Mouse (Mus musculus) forebrain, embryonic 15.5 days (tissue): ENCODE measurements around the gene Tmem120b. TPM values are rescaled to one million over a fixed set of nuclear protein-coding genes. Genes with fewer than 3 reads are reported as not detected.
A peak's percentile ranks its signal among the peaks of the same experiment; 100 is the strongest.

Source experiments
- ATAC-seq: fragments of 200-750 bp; cut with Nextera tagmentation; replicated peaks from 2 replicates; pipeline ENCODE4 v1.8.0; 2017; ENCODE audit warnings: mild to moderate bottlenecking, moderate TSS enrichment, moderate library complexity
- H3K27ac ChIP-seq: fragments of 300-500 bp; sonication (generic); replicated peaks from 2 replicates; pipeline ENCODE4 v1.5.1; 2015; ENCODE audit warnings: mild to moderate bottlenecking, inconsistent platforms
- H3K27me3 ChIP-seq: fragments of 300-500 bp; sonication (generic); 2 replicates; pipeline ENCODE4 v1.6.1; 2015; ENCODE audit warnings: inconsistent platforms
- H3K36me3 ChIP-seq: fragments of 300-500 bp; sonication (generic); 2 replicates; pipeline ENCODE4 v1.6.1; 2015; ENCODE audit warnings: mild to moderate bottlenecking, inconsistent platforms
- H3K4me1 ChIP-seq: fragments of 300-500 bp; sonication (generic); 2 replicates; pipeline ENCODE4 v1.6.1; 2015; ENCODE audit warnings: inconsistent platforms
- H3K4me2 ChIP-seq: fragments of 300-500 bp; sonication (generic); replicated peaks from 2 replicates; pipeline ENCODE4 v1.6.1; 2015; ENCODE audit warnings: mild to moderate bottlenecking, inconsistent platforms
- H3K4me3 ChIP-seq: fragments of 300-500 bp; sonication (generic); 2 replicates; pipeline ENCODE4 v1.5.1; 2015; ENCODE audit warnings: mild to moderate bottlenecking, inconsistent platforms
- H3K9ac ChIP-seq: fragments of 300-500 bp; sonication (generic); replicated peaks from 2 replicates; pipeline ENCODE4 v1.6.1; 2015; ENCODE audit warnings: mild to moderate bottlenecking, inconsistent platforms
- H3K9me3 ChIP-seq: fragments of 300-500 bp; sonication (generic); 2 replicates; pipeline ENCODE4 v1.6.1; 2016; ENCODE audit warnings: inconsistent platforms
- WGBS: fragments of 180-500 bp; shearing (Covaris S2); methylation state at CpG from one replicate; pipeline ENCODE4 v1.1.7; 2015; ENCODE audit warnings: mixed read lengths; 5-methylcytosine and 5-hydroxymethylcytosine counted together
- polyA plus RNA-seq: library from polyadenylated mRNA; unstranded; fragments of >200 nt; fragmentation: Nextera tagmentation; extraction: Ambion mirVana; gene quantifications from 2 replicates; pipeline ENCODE4 v1.2.1, GENCODE M21; 2015

Gene Tmem120b
- 16.0 and 16.9 TPM in 2 replicates for polyA plus RNA-seq

- no peak within 1 kb of the TSS for H3K4me2 ChIP-seq
- peaks cover 4% of the 10 kb centered on the region; the same call in 1 of the 2 replicates for H3K4me1 ChIP-seq
- 87% methylated on average over 12 of the region's 12 CpGs for WGBS
- no peak for ATAC-seq
- no peaks in the 10 kb centered on the region for H3K27me3 ChIP-seq
- no peak within 1 kb of the TSS for H3K9ac ChIP-seq
- no peaks in the 10 kb centered on the region for H3K9me3 ChIP-seq
- H3K4me3 ChIP-seq: no peak within 1 kb of the TSS
- H3K36me3 ChIP-seq: no peaks in the 10 kb centered on the region
- no peak within 1 kb of the TSS for H3K27ac ChIP-seq
These were observed at the start of gene Tmem120b for GRCm38 (mm10) chr5:123068115-123068514. Gene Tmem120b, plus strand, starts transcription at chr5:123068415.

- no peaks in the 10 kb centered on the region for H3K9me3 ChIP-seq
- H3K27ac ChIP-seq: peak overlapping the region; percentile 82
- no peaks in the 10 kb centered on the region for H3K27me3 ChIP-seq
- no peak overlapping the region for H3K4me3 ChIP-seq
- H3K9ac ChIP-seq: no peak overlapping the region
- H3K4me1 ChIP-seq: peaks cover 39% of the 10 kb centered on the region
- no peak overlapping the region for H3K4me2 ChIP-seq
- no peaks in the 10 kb centered on the region for H3K36me3 ChIP-seq
- WGBS: 27% methylated on average over 10 of the region's 10 CpGs
- peak; percentile 30 for ATAC-seq
These were observed 48.7 kb upstream of the Tmem120b start for GRCm38 (mm10) chr5:123019336-123020016.

DNA sequence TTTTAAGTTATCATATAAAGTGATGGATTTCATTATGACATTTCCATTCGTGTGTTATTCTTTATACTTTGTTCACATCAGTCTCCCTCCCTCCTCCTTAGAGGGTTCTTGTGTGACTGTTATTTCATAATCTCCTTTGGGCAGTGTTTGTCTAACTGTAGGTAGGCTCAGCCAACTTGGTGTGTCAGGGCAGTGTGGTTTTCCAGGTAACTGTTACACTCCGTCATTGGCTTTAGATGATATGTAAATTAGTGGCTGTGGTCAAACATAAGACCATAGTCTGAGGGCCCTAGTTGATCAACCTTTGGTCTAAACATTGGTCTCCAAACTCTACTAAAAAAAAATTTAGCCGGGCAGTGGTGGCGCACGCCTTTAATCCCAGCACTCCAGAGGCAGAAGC is 47.8 kb upstream of the Tmem120b start:
- H3K36me3 ChIP-seq: no peaks in the 10 kb centered on the region
- H3K4me3 ChIP-seq: no peak overlapping the region
- H3K27ac ChIP-seq: peak overlapping the region; percentile 82
- no peak for ATAC-seq
- H3K9ac ChIP-seq: no peak overlapping the region
- no peaks in the 10 kb centered on the region for H3K9me3 ChIP-seq
- H3K4me1 ChIP-seq: peaks cover 35% of the 10 kb centered on the region
- 89% methylated on average over 5 of the region's 5 CpGs for WGBS
- H3K27me3 ChIP-seq: no peaks in the 10 kb centered on the region
- no peak overlapping the region for H3K4me2 ChIP-seq

- Histone ChIP-seq H3K27ac (no peak overlapping the region), H3K36me3 (no peaks in the 10 kb centered on the region), H3K27me3 (no peaks in the 10 kb centered on the region), H3K4me1 (peaks cover 25% of the 10 kb centered on the region), H3K4me3 (no peak overlapping the region), H3K4me2 (no peak overlapping the region), H3K9ac (no peak overlapping the region), H3K9me3 (no peaks in the 10 kb centered on the region)
- WGBS: 91% methylated on average over 7 of the region's 7 CpGs
- no peak for ATAC-seq
These were observed 46.8 kb upstream of the Tmem120b start for GRCm38 (mm10) chr5:123021438-123021837.

- Histone ChIP-seq H3K9ac (no peak overlapping the region), H3K36me3 (no peaks in the 10 kb centered on the region), H3K4me3 (no peak overlapping the region), H3K4me2 (no peak overlapping the region), H3K4me1 (peaks cover 24% of the 10 kb centered on the region), H3K27ac (no peak overlapping the region), H3K27me3 (no peaks in the 10 kb centered on the region), H3K9me3 (no peaks in the 10 kb centered on the region)
- ATAC-seq: no peak
- WGBS: 83% methylated on average over 6 of the region's 6 CpGs
These were observed 45.2 kb upstream of the Tmem120b start for GRCm38 (mm10) chr5:123023049-123023448.

GRCm38 (mm10) chr5:123024312-123024711 is 43.9 kb upstream of the Tmem120b start:
- no peaks in the 10 kb centered on the region for H3K9me3 ChIP-seq
- no peak overlapping the region for H3K4me2 ChIP-seq
- no peak for ATAC-seq
- no peaks in the 10 kb centered on the region for H3K27me3 ChIP-seq
- H3K27ac ChIP-seq: no peak overlapping the region
- 93% methylated on average over 6 of the region's 6 CpGs for WGBS
- peaks cover 12% of the 10 kb centered on the region for H3K4me1 ChIP-seq
- no peak overlapping the region for H3K9ac ChIP-seq
- H3K36me3 ChIP-seq: no peaks in the 10 kb centered on the region
- no peak overlapping the region for H3K4me3 ChIP-seq

GRCm38 (mm10) chr5:123024965-123025573 is 43.1 kb upstream of the Tmem120b start:
- Histone ChIP-seq H3K4me3 (no peak overlapping the region), H3K36me3 (no peaks in the 10 kb centered on the region), H3K27me3 (no peaks in the 10 kb centered on the region), H3K4me1 (peaks cover 5% of the 10 kb centered on the region; the same call in 1 of the 2 replicates), H3K27ac (no peak overlapping the region), H3K9ac (no peak overlapping the region), H3K4me2 (no peak overlapping the region), H3K9me3 (no peaks in the 10 kb centered on the region)
- no peak for ATAC-seq
- 88% methylated on average over 9 of the region's 9 CpGs for WGBS

DNA sequence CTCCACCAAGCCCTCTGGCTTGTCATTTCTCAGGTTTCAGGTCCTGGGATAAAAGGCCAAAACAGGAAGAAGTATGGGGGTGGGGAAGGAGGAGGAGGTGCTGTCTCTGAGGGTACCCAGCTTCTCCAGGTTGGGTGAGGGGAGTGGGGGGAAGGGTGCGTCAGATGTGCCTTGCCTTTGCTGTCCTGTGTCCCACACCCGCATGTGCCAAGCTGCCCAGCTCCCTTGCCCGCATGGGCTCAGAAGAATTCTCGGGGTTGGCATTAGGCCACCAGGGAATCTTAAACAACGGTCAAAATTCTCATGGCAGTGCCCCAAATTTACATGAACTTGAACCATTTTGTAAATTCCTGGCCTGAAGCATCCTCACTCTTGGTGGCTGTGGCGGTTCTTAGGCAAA is 41.8 kb upstream of the Tmem120b start:
- H3K36me3 ChIP-seq: peaks cover 8% of the 10 kb centered on the region; the same call in 1 of the 2 replicates
- H3K4me1 ChIP-seq: peaks cover 5% of the 10 kb centered on the region; the same call in 1 of the 2 replicates
- no peak overlapping the region for H3K4me3 ChIP-seq
- no peaks in the 10 kb centered on the region for H3K27me3 ChIP-seq
- H3K27ac ChIP-seq: no peak overlapping the region
- H3K9ac ChIP-seq: no peak overlapping the region
- ATAC-seq: no peak
- WGBS: 61% methylated on average over 6 of the region's 6 CpGs
- no peak overlapping the region for H3K4me2 ChIP-seq
- no peaks in the 10 kb centered on the region for H3K9me3 ChIP-seq

GRCm38 (mm10) chr5:123027436-123027835 is 40.8 kb upstream of the Tmem120b start:
- Histone ChIP-seq H3K27ac (no peak overlapping the region), H3K4me3 (no peak overlapping the region), H3K4me1 (peaks cover 5% of the 10 kb centered on the region; the same call in 1 of the 2 replicates), H3K36me3 (peaks cover 15% of the 10 kb centered on the region; the same call in 1 of the 2 replicates), H3K9ac (no peak overlapping the region), H3K9me3 (no peaks in the 10 kb centered on the region), H3K27me3 (no peaks in the 10 kb centered on the region), H3K4me2 (no peak overlapping the region)
- ATAC-seq: no peak
- 57% methylated on average over 6 of the region's 6 CpGs for WGBS

GRCm38 (mm10) chr5:123029729-123030128 is 38.5 kb upstream of the Tmem120b start:
- Histone ChIP-seq H3K36me3 (peaks cover 15% of the 10 kb centered on the region; the same call in 1 of the 2 replicates), H3K27ac (no peak overlapping the region), H3K4me3 (no peak overlapping the region), H3K27me3 (no peaks in the 10 kb centered on the region), H3K9ac (no peak overlapping the region), H3K4me2 (no peak overlapping the region), H3K4me1 (peaks cover 5% of the 10 kb centered on the region; the same call in 1 of the 2 replicates), H3K9me3 (no peaks in the 10 kb centered on the region)
- ATAC-seq: no peak
- 91% methylated on average over 7 of the region's 7 CpGs for WGBS

DNA sequence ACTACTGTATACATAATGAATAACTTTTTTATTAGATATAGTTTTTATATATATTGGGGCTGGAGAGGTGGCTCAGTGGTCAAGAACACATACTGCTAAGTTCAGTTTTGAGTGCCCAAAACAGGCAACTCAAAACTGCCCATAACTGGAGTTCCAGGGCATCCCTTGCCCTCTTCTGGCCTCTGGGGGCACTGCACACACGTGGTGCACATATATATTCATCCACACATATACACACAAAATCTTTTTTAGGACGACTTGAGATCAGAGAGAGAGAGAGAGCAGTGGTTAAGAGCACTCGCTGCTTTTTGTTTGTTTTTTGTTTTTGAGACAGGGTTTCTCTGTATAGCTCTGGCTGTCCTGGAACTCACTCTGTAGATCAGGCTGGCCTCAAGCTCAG is 36.9 kb upstream of the Tmem120b start:
- Histone ChIP-seq H3K4me3 (no peak overlapping the region), H3K9ac (no peak overlapping the region), H3K36me3 (peaks cover 15% of the 10 kb centered on the region; the same call in 1 of the 2 replicates), H3K4me1 (peaks cover 11% of the 10 kb centered on the region), H3K27me3 (no peaks in the 10 kb centered on the region), H3K4me2 (no peak overlapping the region), H3K27ac (no peak overlapping the region), H3K9me3 (no peaks in the 10 kb centered on the region)
- 91% methylated on average over 3 of the region's 3 CpGs for WGBS
- no peak for ATAC-seq

DNA sequence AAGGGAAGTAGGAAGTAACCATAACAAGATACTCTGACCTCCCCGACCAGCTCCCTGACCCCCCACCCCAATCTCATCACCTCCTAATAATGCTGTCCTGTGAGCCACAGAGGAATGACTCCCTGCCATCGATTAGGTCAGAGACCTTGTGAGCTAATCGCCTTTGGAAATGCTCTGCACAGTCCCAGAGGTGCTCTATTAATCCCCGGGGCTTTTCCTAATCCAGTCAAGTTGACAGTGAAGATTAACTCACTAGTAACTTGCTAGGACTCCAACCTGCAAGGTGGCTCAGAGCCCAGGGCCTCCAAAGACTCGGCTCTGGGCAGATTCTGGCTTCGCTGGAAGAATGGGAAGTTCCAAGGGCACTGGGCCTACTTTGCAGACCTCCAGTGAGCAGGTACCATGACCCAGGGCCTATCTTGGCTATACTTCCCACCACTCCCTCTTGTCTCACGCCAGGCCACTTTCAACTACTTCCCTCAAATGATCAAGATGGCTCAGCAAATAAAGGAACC is 34.5 kb upstream of the Tmem120b start:
- Histone ChIP-seq H3K9me3 (no peaks in the 10 kb centered on the region), H3K27me3 (no peaks in the 10 kb centered on the region), H3K4me2 (no peak overlapping the region), H3K36me3 (peaks cover 15% of the 10 kb centered on the region; the same call in 1 of the 2 replicates), H3K27ac (no peak overlapping the region), H3K9ac (no peak overlapping the region), H3K4me1 (peaks cover 6% of the 10 kb centered on the region), H3K4me3 (no peak overlapping the region)
- 74% methylated on average over 7 of the region's 7 CpGs for WGBS
- ATAC-seq: no peak
